Mouse (Mus musculus) liver, embryonic 11.5 days (tissue): ENCODE measurements around the gene Pkd1. TPM values are rescaled to one million over a fixed set of nuclear protein-coding genes. Genes with fewer than 3 reads are reported as not detected.
A peak's percentile ranks its signal among the peaks of the same experiment; 100 is the strongest.

Experiments used
- ATAC-seq: fragments of 200-750 bp; cut with Nextera tagmentation; replicated peaks from 2 replicates; pipeline ENCODE4 v1.8.0; 2017; ENCODE audit warnings: moderate number of reproducible peaks, mild to moderate bottlenecking, moderate TSS enrichment, moderate library complexity; ENCODE audit not compliant: low FRiP score
- DNase-seq: peaks from one replicate; pipeline ENCODE4 v3.0.0-alpha.2; 2017; ENCODE audit warnings: low spot score
- H3K27ac ChIP-seq: fragments of 300-500 bp; sonication (generic); 2 replicates; pipeline ENCODE4 v1.5.1; 2014; ENCODE audit warnings: mild to moderate bottlenecking, low read depth, low read length, control low read depth
- H3K27me3 ChIP-seq: fragments of 300-500 bp; sonication (generic); replicated peaks from 2 replicates; pipeline ENCODE4 v1.6.1; 2014; ENCODE audit warnings: low read length, mixed read lengths; ENCODE audit not compliant: control insufficient read depth, insufficient read depth
- H3K36me3 ChIP-seq: fragments of 300-500 bp; sonication (generic); 2 replicates; pipeline ENCODE4 v1.6.1; 2014; ENCODE audit warnings: mild to moderate bottlenecking, low read length, moderate library complexity, mixed read lengths; ENCODE audit not compliant: control insufficient read depth, insufficient read depth
- H3K4me1 ChIP-seq: fragments of 300-500 bp; sonication (generic); replicated peaks from 2 replicates; pipeline ENCODE4 v1.6.1; 2014; ENCODE audit warnings: low read length, mixed read lengths; ENCODE audit not compliant: control insufficient read depth, insufficient read depth
- H3K4me2 ChIP-seq: fragments of 300-500 bp; sonication (generic); 2 replicates; pipeline ENCODE4 v1.6.1; 2014; ENCODE audit warnings: mild to moderate bottlenecking, control low read depth, moderate library complexity
- H3K4me3 ChIP-seq: fragments of 300-500 bp; sonication (generic); 2 replicates; pipeline ENCODE4 v1.5.1; 2014; ENCODE audit warnings: low read depth, low read length, control low read depth
- H3K9ac ChIP-seq: fragments of 300-500 bp; sonication (generic); 2 replicates; pipeline ENCODE4 v1.6.1; 2014; ENCODE audit warnings: low read depth, low read length, control low read depth
- H3K9me3 ChIP-seq: fragments of 300-500 bp; sonication (generic); 2 replicates; pipeline ENCODE4 v1.6.1; 2016; ENCODE audit warnings: low read length, inconsistent platforms, mixed read lengths; ENCODE audit not compliant: control insufficient read depth
- WGBS: fragments of 180-500 bp; shearing (Covaris S2); extraction: QIAGEN DNeasy Blood & Tissue Kit; methylation state at CpG from one replicate; pipeline ENCODE4 v1.1.7; 2014; 5-methylcytosine and 5-hydroxymethylcytosine counted together
- polyA plus RNA-seq: library from polyadenylated mRNA; unstranded; fragments of >200 nt; fragmentation: Nextera tagmentation; extraction: Ambion mirVana; gene quantifications from 2 replicates; pipeline ENCODE4 v1.2.1, GENCODE M21; 2014

Pkd1 gene
- polyA plus RNA-seq, 1 experiment from 2014 or later, result 12.2 TPM

GRCm38 (mm10) chr17:24597989-24598388, 48.4 kb downstream of the Pkd1 start:
- peaks cover 51% of the 10 kb centered on the region for H3K36me3 ChIP-seq
- H3K9ac ChIP-seq, result no peak overlapping the region
- H3K9me3 ChIP-seq, result no peaks in the 10 kb centered on the region
- ATAC-seq (no peak), DNase-seq (no peak)
- H3K4me3 ChIP-seq, result no peak overlapping the region
- no peaks in the 10 kb centered on the region for H3K27me3 ChIP-seq
- H3K4me1 ChIP-seq, result no peaks in the 10 kb centered on the region
- H3K27ac ChIP-seq, result no peak overlapping the region
- WGBS, result 86% methylated on average over 3 of the region's 3 CpGs
- no peak overlapping the region for H3K4me2 ChIP-seq

GRCm38 (mm10) chr17:24600502-24600901, 50.9 kb downstream of the Pkd1 start:
- ATAC-seq (no peak), DNase-seq (no peak)
- no peaks in the 10 kb centered on the region for H3K9me3 ChIP-seq
- 93% methylated on average over 4 of the region's 4 CpGs for WGBS
- no peaks in the 10 kb centered on the region for H3K27me3 ChIP-seq
- peaks cover 47% of the 10 kb centered on the region for H3K36me3 ChIP-seq
- H3K4me2 ChIP-seq, result no peak overlapping the region
- H3K4me1 ChIP-seq, result no peaks in the 10 kb centered on the region; the same call in 1 of the 2 replicates
- H3K27ac ChIP-seq, result no peak overlapping the region
- H3K4me3 ChIP-seq, result no peak overlapping the region
- no peak overlapping the region for H3K9ac ChIP-seq

GRCm38 (mm10) chr17:24603961-24604360, 54.3 kb downstream of the Pkd1 start:
- Histone ChIP-seq H3K4me3 (no peak overlapping the region), H3K27ac (no peak overlapping the region), H3K4me1 (peaks cover 15% of the 10 kb centered on the region), H3K36me3 (peaks cover 34% of the 10 kb centered on the region; the same call in 1 of the 2 replicates), H3K4me2 (no peak overlapping the region), H3K27me3 (no peaks in the 10 kb centered on the region), H3K9ac (no peak overlapping the region), H3K9me3 (no peaks in the 10 kb centered on the region)
- DNase-seq (no peak), ATAC-seq (no peak)
- WGBS, result 84% methylated on average over 8 of the region's 8 CpGs

GRCm38 (mm10) chr17:24604557-24604956, 54.9 kb downstream of the Pkd1 start:
- H3K4me2 ChIP-seq, result no peak overlapping the region
- H3K4me3 ChIP-seq, result no peak overlapping the region
- 94% methylated on average over 3 of the region's 3 CpGs for WGBS
- ATAC-seq, result no peak
- no peak overlapping the region for H3K27ac ChIP-seq
- no peaks in the 10 kb centered on the region for H3K9me3 ChIP-seq
- H3K27me3 ChIP-seq, result no peaks in the 10 kb centered on the region
- peaks cover 28% of the 10 kb centered on the region; the same call in 1 of the 2 replicates for H3K36me3 ChIP-seq
- no peak overlapping the region for H3K9ac ChIP-seq
- DNase-seq, result no peak
- H3K4me1 ChIP-seq, result peaks cover 20% of the 10 kb centered on the region

DNA sequence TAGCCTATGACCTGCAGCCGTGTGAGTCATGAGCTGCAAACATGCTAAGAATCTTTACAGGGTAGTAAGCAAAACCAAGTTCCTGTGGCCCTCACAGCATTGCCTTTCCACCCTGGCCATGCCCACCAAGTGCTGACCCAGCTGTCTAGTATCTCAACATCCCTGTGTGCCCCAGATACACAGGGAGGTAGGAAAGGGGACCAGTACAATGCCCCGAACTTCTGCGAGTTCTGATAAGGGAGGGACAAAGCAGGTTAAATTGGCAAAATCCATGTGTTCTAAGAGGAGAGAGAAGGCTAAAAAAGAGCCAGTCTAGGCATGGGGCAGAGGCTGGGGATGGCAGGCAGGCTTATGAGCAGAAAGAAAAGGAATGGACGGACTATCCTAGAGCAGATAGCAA, 58.7 kb downstream of the Pkd1 start:
- Histone ChIP-seq H3K4me2 (peak overlapping the region; percentile 35), H3K27ac (peak overlapping the region; percentile 64), H3K36me3 (peaks cover 20% of the 10 kb centered on the region)

GRCm38 (mm10) chr17:24608874-24609273, 59.2 kb downstream of the Pkd1 start:
- no peak for DNase-seq
- ATAC-seq, result peak; percentile 85
- Histone ChIP-seq H3K4me2 (peak overlapping the region; percentile 35), H3K27me3 (no peaks in the 10 kb centered on the region), H3K4me3 (no peak overlapping the region), H3K9ac (peak overlapping the region; percentile 38; the same call in 1 of the 2 replicates), H3K27ac (peak overlapping the region; percentile 64), H3K36me3 (peaks cover 25% of the 10 kb centered on the region), H3K4me1 (peaks cover 35% of the 10 kb centered on the region), H3K9me3 (no peaks in the 10 kb centered on the region)
- WGBS, result 49% methylated on average over 8 of the region's 8 CpGs

More for the DNA sequence above, 58.7 kb downstream of the Pkd1 start:
- Histone ChIP-seq H3K27me3 (no peaks in the 10 kb centered on the region), H3K9me3 (no peaks in the 10 kb centered on the region), H3K9ac (peak overlapping the region; percentile 38; the same call in 1 of the 2 replicates), H3K4me1 (peaks cover 35% of the 10 kb centered on the region), H3K4me3 (no peak overlapping the region)
- DNase-seq (no peak), ATAC-seq (peak; percentile 29)
- 75% methylated on average over 4 of the region's 4 CpGs for WGBS

DNA sequence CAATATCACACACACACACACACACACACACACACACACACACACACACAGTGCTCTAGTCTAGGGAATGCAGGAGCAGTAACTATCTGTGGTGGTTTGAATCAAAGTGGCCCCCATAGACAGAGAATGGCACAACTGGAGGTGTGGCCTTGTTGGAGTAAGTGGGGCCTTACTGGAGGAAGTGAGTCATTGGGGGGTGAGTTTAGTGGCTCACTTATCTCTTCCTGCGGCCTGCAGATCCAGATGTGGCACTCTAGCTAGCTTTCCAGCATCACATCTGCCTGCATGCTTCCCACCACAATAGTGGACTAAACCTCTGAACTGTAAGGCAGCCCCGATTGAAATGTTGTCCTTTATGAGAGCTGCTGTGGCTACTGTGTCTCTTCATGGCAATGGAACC, 61.1 kb downstream of the Pkd1 start:
- Histone ChIP-seq H3K4me1 (peaks cover 34% of the 10 kb centered on the region), H3K9ac (no peak overlapping the region), H3K9me3 (no peaks in the 10 kb centered on the region), H3K4me2 (no peak overlapping the region), H3K27ac (no peak overlapping the region), H3K27me3 (no peaks in the 10 kb centered on the region), H3K4me3 (no peak overlapping the region), H3K36me3 (peaks cover 40% of the 10 kb centered on the region)
- WGBS, result 35% methylated on average over 2 of the region's 2 CpGs
- no peak for DNase-seq
- ATAC-seq, result peak; percentile 78

DNA sequence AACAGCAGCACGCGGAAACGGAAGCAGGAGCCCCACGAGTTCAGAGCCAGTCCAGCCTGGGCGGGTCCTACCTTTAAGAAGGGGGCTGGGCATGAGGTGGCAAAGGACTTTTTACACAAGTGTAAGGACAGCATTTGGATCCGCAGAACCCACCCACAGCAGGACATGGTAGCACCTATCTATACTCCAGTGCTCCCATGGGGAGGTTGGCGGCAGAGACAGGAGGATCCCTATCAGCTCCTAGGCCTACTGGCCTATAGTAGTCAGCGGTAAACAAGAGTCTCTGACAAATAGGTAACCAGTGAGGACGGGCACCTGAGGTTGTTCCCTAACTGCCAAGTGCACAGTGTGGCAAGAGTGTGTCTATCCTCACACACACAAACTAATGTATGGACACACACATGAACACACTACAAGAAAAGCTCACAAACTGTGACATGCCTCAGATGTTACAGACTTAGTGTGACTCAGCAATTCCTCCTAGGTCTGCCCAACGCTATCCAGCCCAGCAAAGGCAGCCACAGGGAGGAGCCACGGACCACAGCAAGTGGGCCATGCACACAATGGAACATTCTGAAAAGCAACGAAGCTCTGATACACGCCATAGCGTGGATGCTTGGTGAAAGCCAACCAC, 68.0 kb downstream of the Pkd1 start:
- Histone ChIP-seq H3K27me3 (no peaks in the 10 kb centered on the region), H3K27ac (peak overlapping the region; percentile 83), H3K36me3 (peaks cover 65% of the 10 kb centered on the region), H3K4me1 (peaks cover 7% of the 10 kb centered on the region), H3K9ac (peak overlapping the region; percentile 52; the same call in 1 of the 2 replicates), H3K4me2 (peak overlapping the region; percentile 37), H3K9me3 (no peaks in the 10 kb centered on the region), H3K4me3 (no peak overlapping the region)
- DNase-seq, result peak; percentile 49
- ATAC-seq, result peak; percentile 93
- WGBS, result 49% methylated on average over 14 of the region's 14 CpGs

GRCm38 (mm10) chr17:24625472-24625871, 75.8 kb downstream of the Pkd1 start:
- WGBS, result 95% methylated on average over 8 of the region's 8 CpGs
- ATAC-seq, result no peak
- Histone ChIP-seq H3K27ac (no peak overlapping the region), H3K4me2 (no peak overlapping the region), H3K9ac (no peak overlapping the region), H3K4me3 (no peak overlapping the region), H3K27me3 (no peaks in the 10 kb centered on the region), H3K9me3 (no peaks in the 10 kb centered on the region), H3K4me1 (0 out of 2 replicates have a peak, but pooled peaks cover 2% of the 10 kb centered on the region), H3K36me3 (peaks cover 54% of the 10 kb centered on the region)
- DNase-seq, result no peak
